Mouse (Mus musculus) cortical plate, adult 2 months (tissue): ENCODE measurements around the gene Stat3.

Source experiments
- CTCF ChIP-seq: fragments of 200-500 bp; IDR thresholded peaks from 2 replicates; pipeline ENCODE4 v1.5.1; 2011; ENCODE audit warnings: mild to moderate bottlenecking, control low read depth, low read length; ENCODE audit not compliant: insufficient read depth; ENCODE audit errors: extremely low read depth
- POLR2A ChIP-seq: fragments of 200-500 bp; IDR thresholded peaks from 2 replicates; pipeline ENCODE4 v1.6.1; 2011; ENCODE audit warnings: mild to moderate bottlenecking, low read length, control low read depth; ENCODE audit not compliant: insufficient read depth; ENCODE audit errors: extremely low read depth

GRCm38 (mm10) chr11:100959464-100959810, 20.1 kb upstream of the Stat3 start:
- peak; percentile 68 for TF ChIP-seq CTCF
- no peak for TF ChIP-seq POLR2A
